Mouse (Mus musculus) spleen, adult 2 months (tissue): ENCODE results near the gene Wiz. TPM values are rescaled to one million over a fixed set of nuclear protein-coding genes. Genes with fewer than 3 reads are reported as not detected.

Experiments used
- DNase-seq, 2 experiments: peaks; one replicate each; pipeline versions ENCODE4 v3.0.0 to v3.0.0-alpha.2; 2012 to 2021; ENCODE audit warnings: low spot score in 2 of 2, low read depth in 1 of 2
- H3K27ac ChIP-seq: fragments of 200-500 bp; 2 replicates; pipeline ENCODE4 v1.5.1; 2012; ENCODE audit warnings: low read length, inconsistent platforms; ENCODE audit not compliant: insufficient read depth
- H3K27me3 ChIP-seq: fragments of 200-500 bp; 2 replicates; pipeline ENCODE4 v1.6.1; 2012; ENCODE audit warnings: mild to moderate bottlenecking, moderate library complexity, low read length, inconsistent platforms; ENCODE audit not compliant: control insufficient read depth, insufficient read depth
- H3K36me3 ChIP-seq: fragments of 200-500 bp; 2 replicates; pipeline ENCODE4 v1.6.1; 2012; ENCODE audit warnings: mild to moderate bottlenecking, low read length, inconsistent platforms; ENCODE audit not compliant: control insufficient read depth, insufficient read depth
- H3K4me1 ChIP-seq: fragments of 200-500 bp; 2 replicates; pipeline ENCODE4 v1.6.1; 2011; ENCODE audit warnings: inconsistent platforms; ENCODE audit not compliant: control insufficient read depth, insufficient read depth, insufficient read length
- H3K4me3 ChIP-seq: fragments of 200-500 bp; 2 replicates; pipeline ENCODE4 v1.5.1; 2011; ENCODE audit warnings: mild to moderate bottlenecking, inconsistent platforms; ENCODE audit not compliant: insufficient read depth, insufficient read length; ENCODE audit errors: extremely low read depth
- CTCF ChIP-seq: fragments of 200-500 bp; IDR thresholded peaks from 2 replicates; pipeline ENCODE4 v1.5.1; 2011; ENCODE audit warnings: mild to moderate bottlenecking, inconsistent platforms; ENCODE audit not compliant: insufficient read depth, insufficient read length, insufficient replicate concordance; ENCODE audit errors: extremely low read depth
- POLR2A ChIP-seq: fragments of 200-500 bp; IDR thresholded peaks from 2 replicates; pipeline ENCODE4 v1.6.1; 2011; ENCODE audit warnings: low read depth, low read length, inconsistent platforms
- WGBS: fragments of 180-500 bp; shearing (Covaris S2); methylation state at CpG from one replicate; pipeline ENCODE4 v1.1.7; 2018; 5-methylcytosine and 5-hydroxymethylcytosine counted together
- polyA plus RNA-seq: library from polyadenylated mRNA; depleted of rRNA; stranded (reverse); fragments of >200 nt; gene quantifications from 2 replicates; pipeline ENCODE4 v1.2.3, GENCODE M21; 2012

Wiz gene
- polyA plus RNA-seq, 1 experiment: 22.4 TPM

DNA sequence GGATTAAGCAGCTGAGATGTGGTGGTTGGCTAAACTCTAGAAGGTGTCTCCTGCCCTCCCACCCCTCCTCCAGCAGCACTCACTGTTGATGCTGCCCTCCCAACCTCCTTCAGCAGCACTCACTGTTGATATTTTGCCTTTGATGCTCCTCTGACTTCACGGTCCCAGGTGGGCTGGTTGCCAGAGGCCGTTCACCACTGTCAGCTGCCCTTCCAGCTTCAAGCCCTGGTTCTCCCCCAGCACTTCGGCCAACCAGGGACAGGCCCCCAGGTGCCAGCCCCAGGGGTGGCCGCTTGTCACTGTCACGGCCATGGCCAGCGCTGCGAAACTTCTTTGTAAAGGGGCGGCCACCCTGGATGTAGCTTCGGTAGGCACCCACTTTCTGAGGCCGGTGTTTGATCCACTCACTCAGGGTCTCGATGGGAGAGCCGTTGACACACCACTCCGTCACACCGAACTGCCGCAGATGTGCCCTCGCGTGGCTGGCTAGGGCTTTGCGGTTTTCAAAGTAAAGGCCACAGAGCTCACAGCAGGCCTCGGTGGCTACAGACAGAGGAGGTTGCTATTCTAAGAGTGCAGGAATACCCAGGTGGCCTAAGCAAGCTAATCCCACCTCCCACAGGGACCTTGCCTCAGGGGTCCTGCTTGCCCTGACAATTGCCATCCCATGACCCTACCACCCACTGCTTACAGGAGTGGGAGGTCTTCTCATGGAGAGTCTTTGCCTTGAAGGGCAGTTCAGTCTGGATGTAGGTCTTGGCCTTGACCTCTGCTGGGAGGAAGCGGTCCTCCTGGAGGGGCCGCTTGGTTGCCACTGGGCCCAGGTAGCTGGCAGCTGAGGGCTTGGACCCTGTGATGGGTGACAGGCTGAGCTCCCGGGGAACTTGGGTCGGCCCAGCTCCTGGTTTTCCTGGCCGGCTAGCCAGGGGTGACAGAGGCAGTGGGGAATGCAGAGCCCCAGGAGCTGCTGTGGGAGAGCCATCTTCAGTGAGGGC, 32.2 kb downstream of the Wiz start:
- 95% methylated on average over 24 of the region's 24 CpGs for WGBS
- no peak overlapping the region for H3K27ac ChIP-seq
- no peak for TF ChIP-seq CTCF
- no peak for TF ChIP-seq POLR2A
- no peak overlapping the region for H3K4me3 ChIP-seq
- no peak for DNase-seq
- H3K27me3 ChIP-seq: no peaks in the 10 kb centered on the region
- peaks cover 50% of the 10 kb centered on the region for H3K36me3 ChIP-seq
- no peaks in the 10 kb centered on the region for H3K4me1 ChIP-seq

DNA sequence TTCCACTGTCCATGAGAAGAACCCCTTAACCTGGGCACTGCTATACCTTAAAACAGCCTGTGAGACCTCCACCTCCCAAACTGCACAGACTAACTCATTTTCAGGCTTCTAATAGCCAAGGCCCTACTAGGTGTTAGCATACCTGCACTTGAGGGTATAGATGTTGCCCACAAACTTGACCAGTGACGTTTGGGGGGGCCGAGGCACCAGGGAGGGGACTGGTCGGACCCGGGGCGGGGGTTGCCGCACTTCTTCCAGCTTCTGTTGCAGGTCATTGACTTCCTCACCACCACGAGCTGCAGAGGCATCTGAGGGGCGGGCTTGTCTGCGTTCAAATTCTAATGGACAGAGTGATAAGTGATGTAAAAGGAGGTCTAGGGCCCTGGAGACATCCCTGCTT, 33.0 kb downstream of the Wiz start:
- Histone ChIP-seq H3K36me3 (peaks cover 47% of the 10 kb centered on the region), H3K4me1 (no peaks in the 10 kb centered on the region), H3K27me3 (no peaks in the 10 kb centered on the region), H3K4me3 (no peak overlapping the region), H3K27ac (no peak overlapping the region)
- WGBS: 91% methylated on average over 9 of the region's 9 CpGs
- no peak for DNase-seq
- TF ChIP-seq POLR2A: no peak
- TF ChIP-seq CTCF: no peak

DNA sequence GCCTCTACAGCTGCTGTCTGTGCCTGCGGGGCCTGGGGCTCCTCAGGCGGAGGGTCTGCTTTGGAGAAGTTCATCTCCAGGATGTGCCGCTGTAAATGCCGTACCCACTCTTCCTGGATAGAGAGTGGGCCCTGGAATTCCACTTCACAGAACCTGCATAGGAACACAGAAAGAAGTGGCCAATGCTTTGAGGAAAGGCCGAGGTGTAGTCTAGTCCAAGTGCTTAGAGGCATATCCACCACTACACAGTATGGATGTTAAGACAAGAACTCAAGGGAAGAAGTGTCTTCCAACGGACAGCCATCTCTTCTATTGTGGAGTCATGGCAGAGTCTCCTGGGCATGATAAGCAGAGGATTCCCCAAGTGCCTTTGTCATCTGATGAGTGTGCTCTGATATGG, 34.2 kb downstream of the Wiz start:
- TF ChIP-seq POLR2A (no peak), CTCF (no peak)
- H3K27me3 ChIP-seq: no peaks in the 10 kb centered on the region
- H3K27ac ChIP-seq: no peak overlapping the region
- peaks cover 41% of the 10 kb centered on the region for H3K36me3 ChIP-seq
- no peak for DNase-seq
- H3K4me3 ChIP-seq: no peak overlapping the region
- no peaks in the 10 kb centered on the region for H3K4me1 ChIP-seq
- WGBS: 97% methylated on average over 6 of the region's 6 CpGs

DNA sequence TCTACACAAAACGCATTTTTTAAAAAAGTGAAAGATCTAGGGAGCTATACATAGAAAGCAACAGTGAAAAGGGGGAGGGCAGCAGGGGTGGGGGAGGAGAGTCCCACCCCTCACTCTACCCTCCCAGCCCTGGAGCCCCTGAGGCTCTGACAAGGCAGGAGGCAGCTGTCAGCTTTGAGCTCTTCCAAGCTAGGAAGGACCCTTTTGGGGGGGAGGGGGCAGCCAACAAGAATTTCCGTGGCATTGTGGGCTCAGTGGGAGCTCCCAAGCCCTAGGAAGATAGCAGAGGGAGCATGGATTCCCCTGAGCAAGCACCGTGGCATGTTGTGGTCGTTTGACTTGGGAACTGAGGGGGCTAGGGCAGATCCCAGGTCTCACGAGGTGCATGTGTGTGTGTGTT, 35.0 kb downstream of the Wiz start:
- TF ChIP-seq POLR2A: no peak
- Histone ChIP-seq H3K4me1 (peaks cover 3% of the 10 kb centered on the region; the same call in 1 of the 2 replicates), H3K36me3 (peaks cover 33% of the 10 kb centered on the region), H3K4me3 (no peak overlapping the region), H3K27me3 (no peaks in the 10 kb centered on the region), H3K27ac (no peak overlapping the region)
- WGBS: 89% methylated on average over 5 of the region's 5 CpGs
- no peak for DNase-seq

DNA sequence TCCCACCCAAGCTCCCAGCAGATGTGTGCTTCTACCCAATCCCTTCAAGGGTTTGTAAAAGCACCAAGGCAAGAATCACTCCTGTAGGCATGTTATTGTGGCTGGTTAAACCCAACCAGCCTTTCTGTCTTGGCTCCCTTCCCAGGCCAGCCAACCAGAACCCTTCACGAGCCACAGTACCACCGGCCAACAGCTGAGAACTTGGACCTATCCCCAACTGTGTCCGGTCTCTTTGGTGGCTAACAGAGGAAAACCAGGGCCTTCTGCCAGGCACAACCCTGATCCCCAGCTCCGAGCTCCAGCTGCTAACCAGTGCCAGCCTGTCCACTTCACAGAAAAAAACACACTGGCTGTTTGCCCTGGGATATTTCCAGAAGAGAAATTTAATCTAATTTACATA, 35.5 kb downstream of the Wiz start:
- no peak for DNase-seq
- Histone ChIP-seq H3K27me3 (no peaks in the 10 kb centered on the region), H3K4me3 (no peak overlapping the region), H3K27ac (no peak overlapping the region), H3K4me1 (peaks cover 5% of the 10 kb centered on the region; the same call in 1 of the 2 replicates), H3K36me3 (peaks cover 29% of the 10 kb centered on the region)
- 77% methylated on average over 4 of the region's 4 CpGs for whole genome bisulfite sequencing
- TF ChIP-seq CTCF (no peak), POLR2A (no peak)

DNA sequence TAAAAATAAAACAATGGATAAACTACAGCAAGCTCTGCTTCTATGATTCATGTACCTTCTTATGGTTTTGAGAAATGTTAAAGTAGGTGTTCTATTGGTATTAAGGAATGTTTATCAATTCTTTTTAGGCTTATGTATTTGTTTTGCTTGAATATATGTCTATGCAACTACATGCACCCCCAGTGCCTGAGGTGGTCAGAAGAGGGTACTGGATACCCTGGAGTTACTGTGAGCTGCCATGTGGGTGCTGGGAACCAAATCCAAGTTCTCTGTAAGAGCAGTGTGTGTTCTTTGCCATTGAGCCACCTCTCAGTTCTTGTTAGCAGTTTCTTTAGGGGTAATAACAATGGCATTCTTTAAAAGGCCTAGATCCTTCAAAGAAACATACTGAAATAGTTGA, 37.5 kb downstream of the Wiz start:
- Histone ChIP-seq H3K36me3 (peaks cover 18% of the 10 kb centered on the region), H3K27me3 (no peaks in the 10 kb centered on the region), H3K4me1 (peaks cover 5% of the 10 kb centered on the region; the same call in 1 of the 2 replicates), H3K4me3 (no peak overlapping the region), H3K27ac (no peak overlapping the region)
- DNase-seq: no peak
- TF ChIP-seq POLR2A: no peak
- no peak for TF ChIP-seq CTCF

DNA sequence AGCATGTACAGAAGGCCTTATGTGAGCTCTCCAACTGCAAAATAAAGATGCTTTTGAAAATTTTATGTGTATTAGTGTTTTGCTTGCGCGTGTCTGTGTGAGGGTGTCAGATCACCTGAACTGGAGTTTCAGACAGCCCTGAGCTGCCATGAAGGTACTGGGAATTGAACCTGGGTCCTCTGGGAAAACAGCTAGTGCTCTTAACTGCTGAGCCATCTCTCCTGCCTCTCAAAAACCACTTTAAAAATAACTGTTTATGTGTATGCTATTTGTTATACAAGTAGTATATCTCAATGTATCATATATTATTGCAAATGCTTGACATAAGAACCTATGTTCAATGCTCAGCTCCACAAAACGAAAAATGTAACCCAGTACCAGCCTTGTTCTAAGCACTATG, 38.0 kb downstream of the Wiz start:
- WGBS: 79% methylated on average over 3 of the region's 3 CpGs
- no peak overlapping the region for H3K4me3 ChIP-seq

More for the DNA sequence above, 38.0 kb downstream of the Wiz start:
- TF ChIP-seq POLR2A: no peak
- TF ChIP-seq CTCF: no peak
- Histone ChIP-seq H3K27ac (no peak overlapping the region), H3K36me3 (peaks cover 16% of the 10 kb centered on the region), H3K4me1 (peaks cover 5% of the 10 kb centered on the region; the same call in 1 of the 2 replicates), H3K27me3 (no peaks in the 10 kb centered on the region)
- no peak for DNase-seq
